Mouse (Mus musculus) heart, adult 2 months (tissue): ENCODE measurements at regions not wholly inside any gene's neighbourhood (a gene's known extent, or its start where the extent isn't known, plus 50 kb on each side); places are given as distances from the start of the nearest gene placed in this dataset.

Source experiments
- CTCF ChIP-seq: fragments of 200-600 bp; IDR thresholded peaks from 2 replicates; pipeline ENCODE4 v1.8.1; 2022; ENCODE audit warnings: antibody characterized with exemption, mild to moderate bottlenecking, moderate library complexity
- EP300 ChIP-seq: fragments of 200-500 bp; IDR thresholded peaks from 2 replicates; pipeline ENCODE4 v1.6.1; 2011; ENCODE audit warnings: low read depth, low read length, control low read depth; ENCODE audit not compliant: insufficient read depth
- POLR2A ChIP-seq: fragments of 200-500 bp; IDR thresholded peaks from 2 replicates; pipeline ENCODE4 v1.6.1; 2011; ENCODE audit warnings: mild to moderate bottlenecking, low read depth, low read length, control low read depth; ENCODE audit not compliant: insufficient read depth

DNA sequence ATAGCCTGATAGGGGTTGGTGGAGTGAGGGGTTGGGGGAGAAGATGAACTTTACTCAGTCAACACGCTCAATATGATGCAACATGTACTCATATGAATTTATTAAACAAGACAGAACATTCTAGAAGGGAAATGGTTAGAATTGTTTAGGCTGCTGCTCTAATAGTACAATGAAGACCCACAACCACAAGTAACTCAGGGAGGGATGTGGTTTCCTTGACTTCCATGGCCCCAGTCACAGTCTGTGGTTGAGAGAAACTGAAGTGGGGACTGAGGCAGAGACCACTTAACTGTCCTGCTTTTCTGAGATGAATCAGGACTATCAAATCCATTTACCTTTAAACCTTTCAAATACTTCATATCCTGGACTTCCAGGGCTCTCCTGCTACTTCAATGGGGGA lies 120.5 kb upstream of the Rbm19 start:
- no peak for TF ChIP-seq POLR2A
- TF ChIP-seq EP300 = no peak
- no peak for TF ChIP-seq CTCF
